Mouse (Mus musculus) MEL (cell line): Measurements from ENCODE around the gene Zfand3.

Experiments
- CTCF ChIP-seq, 3 experiments: IDR thresholded peaks in 2 of 3; conservative IDR thresholded peaks in 1 of 3; 2 replicates each; pipeline ENCODE4 v1.5.1; 2011 to 2012; ENCODE audit warnings: low read length in 3 of 3, low read depth in 2 of 3, mild to moderate bottlenecking in 2 of 3, improper control_type of control experiment in 1 of 3, inconsistent platforms in 1 of 3, mixed read lengths in 1 of 3, moderate library complexity in 1 of 3; ENCODE audit not compliant: control insufficient read depth in 1 of 3, insufficient read depth in 1 of 3, poor library complexity in 1 of 3, severe bottlenecking in 1 of 3
- MAFK ChIP-seq: IDR thresholded peaks from 2 replicates; pipeline ENCODE4 v1.6.1; 2011; ENCODE audit warnings: low read depth, mild to moderate bottlenecking, low read length, improper control_type of control experiment, borderline replicate concordance
- MYC ChIP-seq: IDR thresholded peaks from 2 replicates; pipeline ENCODE4 v1.6.1; 2011; ENCODE audit warnings: low read depth, mild to moderate bottlenecking, low read length, improper control_type of control experiment, moderate library complexity
- NRF1 ChIP-seq: IDR thresholded peaks from 2 replicates; pipeline ENCODE4 v1.6.1; 2014; ENCODE audit warnings: low read depth, mild to moderate bottlenecking, inconsistent platforms, low read length, improper control_type of control experiment, moderate library complexity; ENCODE audit not compliant: poor library complexity, insufficient read depth, severe bottlenecking
- POLR2A ChIP-seq, 2 experiments: IDR thresholded peaks; 2 replicates each; pipeline ENCODE4 v1.6.1; 2011 to 2012; ENCODE audit warnings: low read length in 2 of 2, mild to moderate bottlenecking in 2 of 2, control low read depth in 1 of 2, improper control_type of control experiment in 1 of 2, low read depth in 1 of 2, moderate library complexity in 1 of 2; ENCODE audit not compliant: control insufficient read depth in 1 of 2, insufficient read depth in 1 of 2, poor library complexity in 1 of 2
- POLR2AphosphoS5 ChIP-seq: IDR thresholded peaks from 2 replicates; pipeline ENCODE4 v1.6.1; 2012; ENCODE audit warnings: low read depth, borderline replicate concordance, mild to moderate bottlenecking, inconsistent platforms, low read length, moderate library complexity, mixed read lengths
- SMC3 ChIP-seq: IDR thresholded peaks from 2 replicates; pipeline ENCODE4 v1.6.1; 2011; ENCODE audit warnings: low read depth, low read length, improper control_type of control experiment
- USF1 ChIP-seq: IDR thresholded peaks from 2 replicates; pipeline ENCODE4 v1.6.1; 2014; ENCODE audit warnings: low read depth, mild to moderate bottlenecking, inconsistent platforms, low read length, improper control_type of control experiment, moderate library complexity
- ZC3H11A ChIP-seq: IDR thresholded peaks from 2 replicates; pipeline ENCODE4 v1.6.1; 2012; ENCODE audit warnings: low read depth, mild to moderate bottlenecking, inconsistent platforms, low read length, improper control_type of control experiment
- ZKSCAN1 ChIP-seq: IDR thresholded peaks from 2 replicates; pipeline ENCODE4 v1.6.1; 2012; ENCODE audit warnings: low read depth, mild to moderate bottlenecking, inconsistent platforms, low read length, improper control_type of control experiment, moderate library complexity

- TF ChIP-seq MYC (no peak), ZKSCAN1 (no peak), USF1 (no peak), POLR2A (IDR thresholded peaks at IDR 0.05; ENCODE audit: control insufficient read depth in 1 of 2, insufficient read depth in 1 of 2, low read depth in 1 of 2, low read length in 2 of 2, poor library complexity in 1 of 2) (no peak), POLR2AphosphoS5 (no peak), SMC3 (no peak), NRF1 (no peak), CTCF (IDR thresholded peaks at IDR 0.05 in 2 of 3, conservative IDR thresholded peaks at IDR 0.05 in 1 of 3; ENCODE audit: control insufficient read depth in 1 of 3, insufficient read depth in 1 of 3, low read depth in 2 of 3, low read length in 3 of 3, poor library complexity in 1 of 3, severe bottlenecking in 1 of 3) (no peak), MAFK (no peak), ZC3H11A (no peak)
Observed at GRCm38 (mm10) chr17:30072613-30073012, 68.1 kb downstream of the Zfand3 start.
